Mouse (Mus musculus): ENCODE results near the gene Lrp5.

Gene Lrp5

GRCm38 (mm10) chr19:3562752-3563151 lies 123.6 kb downstream of the Lrp5 start:
- in situ Hi-C loops (cut with MboI, MseI) = no loop called here

- in situ Hi-C loops (cut with MboI, MseI) = no loop called here
Observed at GRCm38 (mm10) chr19:3562298-3562697, 124.1 kb downstream of the Lrp5 start.

- in situ Hi-C loops (cut with MboI, MseI) = loop anchor here (5.0 kb wide), 1 partner anchor 856 kb away; no protein-coding TSS in a partner anchor
Observed at GRCm38 (mm10) chr19:3556169-3556827, 130.1 kb downstream of the Lrp5 start.

GRCm38 (mm10) chr19:3554785-3555184 lies 131.6 kb downstream of the Lrp5 start:
- in situ Hi-C loops (cut with MboI, MseI) = loop anchor here (5.0 kb wide), 1 partner anchor 858 kb away; no protein-coding TSS in a partner anchor

GRCm38 (mm10) chr19:3551573-3552159 lies 134.7 kb downstream of the Lrp5 start:
- in situ Hi-C loops (cut with MboI, MseI) = no loop called here

GRCm38 (mm10) chr19:3550101-3550500 lies 136.3 kb downstream of the Lrp5 start:
- in situ Hi-C loops (cut with MboI, MseI) = no loop called here

- in situ Hi-C loops (cut with MboI, MseI) = no loop called here
Observed at GRCm38 (mm10) chr19:3549263-3549662, 137.1 kb downstream of the Lrp5 start.

GRCm38 (mm10) chr19:3548311-3548710 lies 138.1 kb downstream of the Lrp5 start:
- in situ Hi-C loops (cut with MboI, MseI) = no loop called here

GRCm38 (mm10) chr19:3544995-3545394 lies 141.4 kb downstream of the Lrp5 start:
- in situ Hi-C loops (cut with MboI, MseI) = no loop called here

- in situ Hi-C loops (cut with MboI, MseI) = no loop called here
Observed at GRCm38 (mm10) chr19:3542591-3542990, 143.8 kb downstream of the Lrp5 start.

- in situ Hi-C loops (cut with MboI, MseI) = no loop called here
Observed at GRCm38 (mm10) chr19:3540997-3541396, 145.4 kb downstream of the Lrp5 start.

- in situ Hi-C loops (cut with MboI, MseI) = no loop called here
Observed at GRCm38 (mm10) chr19:3540254-3540653, 146.1 kb downstream of the Lrp5 start.

- in situ Hi-C loops (cut with MboI, MseI) = no loop called here
Observed at GRCm38 (mm10) chr19:3539456-3539855, 146.9 kb downstream of the Lrp5 start.

- in situ Hi-C loops (cut with MboI, MseI) = no loop called here
Observed at GRCm38 (mm10) chr19:3537658-3538057, 148.7 kb downstream of the Lrp5 start.

GRCm38 (mm10) chr19:3534945-3535344 lies 151.4 kb downstream of the Lrp5 start:
- in situ Hi-C loops (cut with MboI, MseI) = no loop called here
